Mouse (Mus musculus): ENCODE data around the gene Wwox. TPM values are rescaled to one million over a fixed set of nuclear protein-coding genes. Genes with fewer than 3 reads are reported as not detected.

Gene Wwox
- total RNA-seq, 1 experiment: 12.5 TPM

DNA sequence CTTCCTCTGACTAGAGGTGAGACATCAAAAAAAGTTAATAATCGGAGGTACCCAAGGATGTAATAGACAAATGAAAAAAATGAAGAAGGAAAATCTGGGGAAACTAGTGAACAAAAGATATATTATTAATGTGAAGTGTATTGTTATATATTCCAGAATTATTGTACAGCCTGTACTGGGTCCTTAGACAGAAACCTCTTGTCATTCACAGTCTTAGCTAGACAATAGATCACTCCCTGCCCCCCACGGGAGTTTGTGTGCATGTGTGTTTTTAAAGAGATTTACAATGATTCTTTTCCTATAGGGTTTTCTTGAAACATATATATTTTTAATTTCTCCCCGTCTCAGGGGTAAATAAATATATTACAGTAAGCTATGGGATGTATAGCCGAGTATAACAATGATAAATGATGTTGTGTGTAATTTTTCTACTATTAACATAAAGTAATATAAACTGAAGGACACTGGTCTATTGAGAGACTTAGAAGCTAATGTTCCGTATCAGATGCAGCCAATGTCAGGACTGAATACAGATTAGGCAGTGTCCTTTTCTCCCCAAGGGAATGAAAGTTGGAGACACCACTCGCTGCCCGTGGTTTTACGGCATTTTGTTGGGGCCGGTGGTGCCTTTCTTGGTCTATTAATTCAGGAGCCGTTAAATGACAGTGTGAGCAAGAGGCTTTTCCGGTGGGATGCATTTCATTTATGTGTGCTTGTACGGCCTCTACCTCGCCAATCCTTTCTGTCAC is 551.6 kb downstream of the Wwox start:
- Histone ChIP-seq H3K27ac (ENCODE audit: insufficient read depth, low read depth, low read length, poor library complexity, severe bottlenecking) (no peak overlapping the region), H3K4me1 (ENCODE audit: control insufficient read depth in 2 of 2, insufficient read depth in 2 of 2, low read length in 2 of 2, poor library complexity in 1 of 2) (no peaks in the 10 kb centered on the region), H3K4me3 (ENCODE audit: insufficient read depth in 1 of 2, low read depth in 1 of 2, low read length in 2 of 2, poor library complexity in 1 of 2, severe bottlenecking in 1 of 2) (no peak overlapping the region), H3K9me3 (ENCODE audit: control insufficient read depth, insufficient read depth, low read depth, low read length) (no peaks in the 10 kb centered on the region), H3K36me3 (ENCODE audit: control insufficient read depth, insufficient read depth, low read length, poor library complexity, severe bottlenecking) (no peaks in the 10 kb centered on the region), H3K9ac (ENCODE audit: insufficient read depth, low read depth, low read length, poor library complexity, severe bottlenecking) (no peak overlapping the region)
- no peak for DNase-seq (ENCODE audit: low read depth, low spot score)
- in situ Hi-C loops (cut with MboI; ENCODE audit: low sequenced_read_pairs in 2 of 2, unreplicated experiment in 2 of 2): no loop called here
- TF ChIP-seq CHD2 (IDR thresholded peaks at IDR 0.05; ENCODE audit: low read depth, low read length) (no peak), MAFK (IDR thresholded peaks at IDR 0.05; ENCODE audit: insufficient read depth, low read depth, low read length) (no peak), ZNF384 (IDR thresholded peaks at IDR 0.05; ENCODE audit: low read depth, low read length) (no peak), HCFC1 (IDR thresholded peaks at IDR 0.05; ENCODE audit: borderline replicate concordance, insufficient read depth, low read length) (no peak), ZC3H11A (IDR thresholded peaks at IDR 0.05; ENCODE audit: borderline replicate concordance, low read depth, low read length) (no peak)

DNA sequence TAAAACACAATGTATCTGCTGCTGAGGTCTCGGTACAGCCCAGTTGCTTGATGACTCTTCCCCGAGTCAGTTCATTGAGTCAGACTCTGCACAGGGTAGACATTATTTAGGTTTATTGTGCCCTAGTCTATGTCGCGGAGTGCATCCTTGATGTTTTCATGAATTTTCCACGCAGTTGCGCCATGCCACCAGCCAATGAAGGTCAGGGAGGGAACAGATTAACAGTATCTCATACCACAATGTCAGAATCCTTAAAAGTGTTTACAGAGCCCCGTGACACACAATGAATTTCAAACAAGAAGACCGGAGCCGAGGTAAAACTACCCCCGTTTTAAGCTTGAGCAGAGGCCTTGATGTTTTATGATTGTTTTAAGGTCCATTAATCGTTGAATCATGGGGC is 561.3 kb downstream of the Wwox start:
- no peaks in the 10 kb centered on the region for H3K36me3 ChIP-seq (ENCODE audit: control insufficient read depth, insufficient read depth, low read length, poor library complexity, severe bottlenecking)

DNA sequence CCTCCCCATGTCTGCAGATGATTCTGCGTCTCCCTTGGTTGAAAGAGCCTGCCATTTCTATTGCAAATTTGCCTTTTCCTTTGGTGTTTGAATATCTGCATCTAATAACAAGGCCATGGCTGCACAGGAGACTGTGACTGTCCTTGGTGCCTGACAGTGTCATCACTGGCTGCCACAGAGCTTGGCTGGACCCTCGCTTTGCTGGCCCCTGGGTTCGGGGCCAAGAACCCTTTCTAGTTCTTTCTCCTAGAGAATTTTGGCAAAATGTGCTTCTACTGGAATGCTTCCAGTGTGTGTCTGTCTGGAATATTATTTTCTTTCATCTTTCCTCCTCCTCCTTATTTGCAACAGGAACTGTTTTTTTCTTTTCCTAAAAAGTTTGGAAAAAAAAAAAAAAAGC is 565.6 kb downstream of the Wwox start:
- Histone ChIP-seq H3K36me3 (ENCODE audit: control insufficient read depth, insufficient read depth, low read length, poor library complexity, severe bottlenecking) (no peaks in the 10 kb centered on the region), H3K9ac (ENCODE audit: insufficient read depth, low read depth, low read length, poor library complexity, severe bottlenecking) (no peak overlapping the region), H3K4me3 (ENCODE audit: insufficient read depth in 1 of 2, low read depth in 1 of 2, low read length in 2 of 2, poor library complexity in 1 of 2, severe bottlenecking in 1 of 2) (no peak overlapping the region), H3K27ac (ENCODE audit: insufficient read depth, low read depth, low read length, poor library complexity, severe bottlenecking) (no peak overlapping the region), H3K4me1 (ENCODE audit: control insufficient read depth in 2 of 2, insufficient read depth in 2 of 2, low read length in 2 of 2, poor library complexity in 1 of 2) (peaks cover 0 to 4% of the 10 kb centered on the region in 2 experiments; a peak in 1 of 4 replicates), H3K9me3 (ENCODE audit: control insufficient read depth, insufficient read depth, low read depth, low read length) (no peaks in the 10 kb centered on the region)
- no peak for TF ChIP-seq CHD2 (IDR thresholded peaks at IDR 0.05; ENCODE audit: low read depth, low read length)
- no peak for TF ChIP-seq ZC3H11A (IDR thresholded peaks at IDR 0.05; ENCODE audit: borderline replicate concordance, low read depth, low read length)
- TF ChIP-seq HCFC1 (IDR thresholded peaks at IDR 0.05; ENCODE audit: borderline replicate concordance, insufficient read depth, low read length): no peak
- TF ChIP-seq MAFK (IDR thresholded peaks at IDR 0.05; ENCODE audit: insufficient read depth, low read depth, low read length): no peak
- no peak for TF ChIP-seq ZNF384 (IDR thresholded peaks at IDR 0.05; ENCODE audit: low read depth, low read length)
- in situ Hi-C loops (cut with MboI; ENCODE audit: low sequenced_read_pairs in 2 of 2, unreplicated experiment in 2 of 2): no loop called here
- no peak for DNase-seq (ENCODE audit: low read depth, low spot score)

More for the DNA sequence above, 561.3 kb downstream of the Wwox start:
- no peaks in the 10 kb centered on the region for H3K4me1 ChIP-seq (ENCODE audit: control insufficient read depth in 2 of 2, insufficient read depth in 2 of 2, low read length in 2 of 2, poor library complexity in 1 of 2)
- in situ Hi-C loops (cut with MboI; ENCODE audit: low sequenced_read_pairs in 2 of 2, unreplicated experiment in 2 of 2): no loop called here
- no peak for DNase-seq (ENCODE audit: low read depth, low spot score)
- no peak overlapping the region for H3K9ac ChIP-seq (ENCODE audit: insufficient read depth, low read depth, low read length, poor library complexity, severe bottlenecking)
- no peak overlapping the region for H3K4me3 ChIP-seq (ENCODE audit: insufficient read depth in 1 of 2, low read depth in 1 of 2, low read length in 2 of 2, poor library complexity in 1 of 2, severe bottlenecking in 1 of 2)
- no peak overlapping the region for H3K27ac ChIP-seq (ENCODE audit: insufficient read depth, low read depth, low read length, poor library complexity, severe bottlenecking)
- no peak for TF ChIP-seq ZNF384 (IDR thresholded peaks at IDR 0.05; ENCODE audit: low read depth, low read length)
- no peaks in the 10 kb centered on the region for H3K9me3 ChIP-seq (ENCODE audit: control insufficient read depth, insufficient read depth, low read depth, low read length)

DNA sequence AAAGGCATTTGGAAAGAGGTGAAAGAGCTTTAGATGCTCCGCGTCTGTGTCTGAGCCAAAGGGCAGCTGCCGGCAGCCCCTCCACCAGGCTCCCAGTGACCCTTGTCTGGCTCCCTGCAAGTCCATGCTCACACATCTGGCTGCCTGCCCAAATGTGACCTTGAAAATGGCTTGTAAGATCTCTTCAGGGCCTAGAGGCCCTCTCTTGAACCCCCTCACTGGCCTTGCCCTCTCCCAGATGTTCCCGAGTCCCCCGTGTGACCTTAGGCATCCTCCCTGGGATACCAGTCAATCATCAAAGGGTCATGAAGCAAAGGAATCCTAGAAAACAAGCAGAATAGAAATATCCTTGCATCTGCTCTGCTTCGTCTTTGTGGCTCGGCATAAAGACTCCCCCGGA is 567.1 kb downstream of the Wwox start:
- H3K4me3 ChIP-seq (ENCODE audit: insufficient read depth in 1 of 2, low read depth in 1 of 2, low read length in 2 of 2, poor library complexity in 1 of 2, severe bottlenecking in 1 of 2): no peak overlapping the region
- H3K9me3 ChIP-seq (ENCODE audit: control insufficient read depth, insufficient read depth, low read depth, low read length): no peaks in the 10 kb centered on the region
- no peak overlapping the region for H3K9ac ChIP-seq (ENCODE audit: insufficient read depth, low read depth, low read length, poor library complexity, severe bottlenecking)
- TF ChIP-seq HCFC1 (IDR thresholded peaks at IDR 0.05; ENCODE audit: borderline replicate concordance, insufficient read depth, low read length): no peak
- no peak for TF ChIP-seq MAFK (IDR thresholded peaks at IDR 0.05; ENCODE audit: insufficient read depth, low read depth, low read length)
- no peak for TF ChIP-seq ZC3H11A (IDR thresholded peaks at IDR 0.05; ENCODE audit: borderline replicate concordance, low read depth, low read length)
- no peak for TF ChIP-seq ZNF384 (IDR thresholded peaks at IDR 0.05; ENCODE audit: low read depth, low read length)
- no peak for TF ChIP-seq CHD2 (IDR thresholded peaks at IDR 0.05; ENCODE audit: low read depth, low read length)
- no peaks in the 10 kb centered on the region for H3K36me3 ChIP-seq (ENCODE audit: control insufficient read depth, insufficient read depth, low read length, poor library complexity, severe bottlenecking)
- peaks cover under 1 to 10% of the 10 kb centered on the region in 2 experiments; a peak in 1 of 4 replicates for H3K4me1 ChIP-seq (ENCODE audit: control insufficient read depth in 2 of 2, insufficient read depth in 2 of 2, low read length in 2 of 2, poor library complexity in 1 of 2)
- DNase-seq (ENCODE audit: low read depth, low spot score): no peak
- in situ Hi-C loops (cut with MboI; ENCODE audit: low sequenced_read_pairs in 2 of 2, unreplicated experiment in 2 of 2): no loop called here
- H3K27ac ChIP-seq (ENCODE audit: insufficient read depth, low read depth, low read length, poor library complexity, severe bottlenecking): no peak overlapping the region

DNA sequence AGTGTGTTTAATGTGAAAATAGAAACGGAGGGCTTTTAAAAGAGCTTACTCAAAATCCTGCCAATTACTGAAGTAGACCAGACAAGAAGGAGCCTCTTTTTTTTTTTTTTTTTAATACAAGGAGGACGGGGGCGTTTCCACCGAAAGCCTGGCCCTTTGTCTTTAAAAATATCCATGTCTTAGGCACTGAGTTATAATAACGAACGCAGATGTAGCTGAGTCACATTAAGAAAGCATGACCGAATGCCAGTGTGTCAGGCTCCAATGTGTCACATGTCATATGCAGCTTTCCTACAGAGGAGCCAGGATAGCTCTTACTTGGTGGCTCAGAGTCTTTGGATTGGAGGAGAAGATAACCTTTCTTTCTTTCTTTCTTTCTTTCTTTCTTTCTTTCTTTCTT is 567.8 kb downstream of the Wwox start:
- TF ChIP-seq MAFK (IDR thresholded peaks at IDR 0.05; ENCODE audit: insufficient read depth, low read depth, low read length): no peak
- H3K4me1 ChIP-seq (ENCODE audit: control insufficient read depth in 2 of 2, insufficient read depth in 2 of 2, low read length in 2 of 2, poor library complexity in 1 of 2): peaks cover 5 to 14% of the 10 kb centered on the region in 2 experiments; a peak in 2 of 4 replicates
- H3K9ac ChIP-seq (ENCODE audit: insufficient read depth, low read depth, low read length, poor library complexity, severe bottlenecking): no peak overlapping the region
- H3K9me3 ChIP-seq (ENCODE audit: control insufficient read depth, insufficient read depth, low read depth, low read length): no peaks in the 10 kb centered on the region
- H3K36me3 ChIP-seq (ENCODE audit: control insufficient read depth, insufficient read depth, low read length, poor library complexity, severe bottlenecking): no peaks in the 10 kb centered on the region
- H3K27ac ChIP-seq (ENCODE audit: insufficient read depth, low read depth, low read length, poor library complexity, severe bottlenecking): no peak overlapping the region
- H3K4me3 ChIP-seq (ENCODE audit: insufficient read depth in 1 of 2, low read depth in 1 of 2, low read length in 2 of 2, poor library complexity in 1 of 2, severe bottlenecking in 1 of 2): no peak overlapping the region
- in situ Hi-C loops (cut with MboI; ENCODE audit: low sequenced_read_pairs in 2 of 2, unreplicated experiment in 2 of 2): no loop called here
- no peak for DNase-seq (ENCODE audit: low read depth, low spot score)

All from ES-E14 (cell line).